Mouse (Mus musculus): Measurements from ENCODE around the gene Marveld1. TPM values are rescaled to one million over a fixed set of nuclear protein-coding genes. Genes with fewer than 3 reads are reported as not detected.

Marveld1 gene
- polyA plus RNA-seq, 1 experiment from 2014 or later = 34.3 TPM

- DNase-seq (ENCODE audit: low read depth, low spot score) = no peak
- CTCF ChIA-PET = interaction anchor here (1.5 kb wide), 2 partner anchors 9 to 27 kb away, joined by 3 read pairs; no protein-coding TSS in a partner anchor
- TF ChIP-seq CTCF (IDR thresholded peaks at IDR 0.05) = no peak
- in situ Hi-C loops (cut with MboI; ENCODE audit: low pct_unique_long_range_greater_than_20kb) = no loop called here
- no peak for ATAC-seq
- no peaks in the 10 kb centered on the region for H3K27me3 ChIP-seq
- POLR2A ChIA-PET = no interaction called here
Observed at GRCm38 (mm10) chr19:42138517-42139285, 8.5 kb upstream of the Marveld1 start.

- in situ Hi-C loops (cut with MboI; ENCODE audit: low pct_unique_long_range_greater_than_20kb) = no loop called here
- DNase-seq (ENCODE audit: low read depth, low spot score) = no peak
- no peak for TF ChIP-seq CTCF (IDR thresholded peaks at IDR 0.05)
- no peak for ATAC-seq
- H3K27me3 ChIP-seq = no peaks in the 10 kb centered on the region
- ChIA-PET CTCF (interaction anchor here (1.5 to 8.1 kb wide), 3 partner anchors 8 to 26 kb away, joined by 3 to 49 read pairs (median 3); partner anchors contain the start of gene Avpi1), POLR2A (interaction anchor here (1.0 kb wide), 1 partner anchor 10 kb away, joined by 3 read pairs; no protein-coding TSS in a partner anchor)
Observed at GRCm38 (mm10) chr19:42139724-42140517, 7.3 kb upstream of the Marveld1 start.

- POLR2A ChIA-PET = no interaction called here
- H3K27me3 ChIP-seq = no peaks in the 10 kb centered on the region
- TF ChIP-seq CTCF (IDR thresholded peaks at IDR 0.05) = no peak
- CTCF ChIA-PET = interaction anchor here (0.6 to 8.1 kb wide), 4 partner anchors 10 to 50 kb away, joined by 5 to 49 read pairs (median 21); partner anchors contain the start of gene Avpi1
- no peak for DNase-seq (ENCODE audit: low read depth, low spot score)
- no peak for ATAC-seq
- in situ Hi-C loops (cut with MboI; ENCODE audit: low pct_unique_long_range_greater_than_20kb) = no loop called here
Observed at GRCm38 (mm10) chr19:42141998-42142397, 5.2 kb upstream of the Marveld1 start.

DNA sequence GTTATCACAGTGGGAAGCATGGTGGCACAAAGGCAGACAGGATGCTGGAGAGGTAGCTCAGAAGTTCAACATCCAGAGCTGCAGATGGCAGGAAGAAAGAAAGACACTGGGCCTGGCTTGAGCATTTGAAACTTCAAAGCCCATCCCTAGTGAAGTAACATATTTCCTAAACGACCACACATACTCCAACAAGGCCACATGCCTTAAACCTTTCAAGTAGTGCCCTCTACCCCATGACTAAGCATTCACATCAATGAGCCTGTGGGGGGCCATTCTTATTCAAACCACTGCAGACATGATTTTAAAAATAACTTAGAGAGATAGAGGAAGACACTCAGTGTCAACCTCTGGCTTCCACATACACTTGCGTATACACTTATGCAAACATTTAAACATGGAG, 4.4 kb upstream of the Marveld1 start:
- ATAC-seq (no peak), DNase-seq (ENCODE audit: low read depth, low spot score) (no peak)
- in situ Hi-C loops (cut with MboI; ENCODE audit: low pct_unique_long_range_greater_than_20kb) = no loop called here
- CTCF ChIA-PET = interaction anchor here (0.6 to 8.1 kb wide), 4 partner anchors 9 to 49 kb away, joined by 5 to 49 read pairs (median 21); partner anchors contain the start of gene Avpi1
- POLR2A ChIA-PET = no interaction called here
- no peaks in the 10 kb centered on the region for H3K27me3 ChIP-seq
- no peak for TF ChIP-seq CTCF (IDR thresholded peaks at IDR 0.05)

DNA sequence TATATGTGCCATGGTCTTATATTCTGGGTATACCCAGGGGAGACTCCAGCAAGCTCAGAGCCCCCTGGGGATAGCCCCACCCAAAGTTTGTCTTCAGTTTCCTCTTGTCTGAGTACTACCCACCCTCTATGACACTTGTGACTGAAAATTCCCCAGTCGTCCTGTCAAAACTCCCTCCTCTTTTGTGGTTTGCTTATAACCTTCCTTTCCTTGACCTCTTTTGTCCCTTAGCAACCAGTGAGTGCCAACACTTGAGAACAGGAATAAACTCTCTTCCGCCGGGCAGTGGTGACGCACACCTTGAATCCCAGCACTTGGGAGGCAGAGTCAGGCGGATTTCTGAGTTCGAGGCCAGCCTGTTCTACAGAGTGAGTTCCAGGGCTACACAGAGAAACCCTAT, 3.1 kb upstream of the Marveld1 start:
- no peak for ATAC-seq
- ChIA-PET POLR2A (interaction anchor here (0.6 to 1.0 kb wide), 3 partner anchors 15 to 390 kb away, joined by 3 to 7 read pairs (median 4); partner anchors contain the start of gene Avpi1), CTCF (interaction anchor here (1.0 to 8.1 kb wide), 10 partner anchors 9 to 127 kb away, joined by 3 to 49 read pairs (median 7); partner anchors contain the start of genes Ankrd2, Avpi1 and Pi4k2a)
- TF ChIP-seq CTCF (IDR thresholded peaks at IDR 0.05) = no peak
- in situ Hi-C loops (cut with MboI; ENCODE audit: low pct_unique_long_range_greater_than_20kb) = no loop called here
- no peaks in the 10 kb centered on the region for H3K27me3 ChIP-seq
- no peak for DNase-seq (ENCODE audit: low read depth, low spot score)

- H3K27me3 ChIP-seq = no peaks in the 10 kb centered on the region
- in situ Hi-C loops (cut with MboI; ENCODE audit: low pct_unique_long_range_greater_than_20kb) = loop anchor here (5.0 kb wide), 1 partner anchor 102 kb away; no protein-coding TSS in a partner anchor
- ChIA-PET CTCF (interaction anchor here (1.0 to 8.1 kb wide), 11 partner anchors 9 to 126 kb away, joined by 3 to 49 read pairs (median 6); partner anchors contain the start of genes Ankrd2, Avpi1 and Pi4k2a), POLR2A (interaction anchor here (0.6 to 1.0 kb wide), 5 partner anchors 16 to 389 kb away, joined by 3 to 7 read pairs (median 4); partner anchors contain the start of gene Avpi1)
- peak; percentile 75 for TF ChIP-seq CTCF (IDR thresholded peaks at IDR 0.05)
- DNase-seq (ENCODE audit: low read depth, low spot score) = no peak
- ATAC-seq = no peak
Observed at GRCm38 (mm10) chr19:42144541-42145167, 2.5 kb upstream of the Marveld1 start.

DNA sequence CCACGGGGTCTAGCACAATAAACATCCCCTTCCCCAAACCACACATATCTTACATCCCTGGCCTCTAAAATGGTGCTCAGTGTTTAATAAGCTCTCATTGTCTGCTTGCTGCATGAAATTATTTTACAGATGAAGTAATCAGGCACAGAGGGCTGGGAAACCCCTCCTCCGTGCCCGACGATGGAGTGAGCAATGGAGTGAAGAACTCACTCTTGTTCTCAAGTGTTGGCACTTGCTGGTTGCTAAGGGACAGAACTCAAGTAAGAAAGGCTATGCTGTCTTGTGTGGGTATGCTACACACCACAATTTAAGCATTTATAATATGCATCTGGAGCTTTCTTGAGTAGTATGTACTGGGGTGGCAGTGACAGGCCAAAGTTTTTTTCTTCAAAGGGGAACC, 2.0 kb upstream of the Marveld1 start:
- H3K27me3 ChIP-seq = no peaks in the 10 kb centered on the region
- TF ChIP-seq CTCF (IDR thresholded peaks at IDR 0.05) = no peak
- POLR2A ChIA-PET = interaction anchor here (0.9 to 1.0 kb wide), 3 partner anchors 16 to 30 kb away, joined by 3 to 6 read pairs (median 4); partner anchors contain the start of gene Avpi1
- CTCF ChIA-PET = interaction anchor here (0.8 to 8.1 kb wide), 9 partner anchors 8 to 110 kb away, joined by 3 to 49 read pairs (median 8); partner anchors contain the start of genes Ankrd2, Avpi1 and Pi4k2a
- no peak for DNase-seq (ENCODE audit: low read depth, low spot score)
- in situ Hi-C loops (cut with MboI; ENCODE audit: low pct_unique_long_range_greater_than_20kb) = loop anchor here (5.0 kb wide), 1 partner anchor 103 kb away; no protein-coding TSS in a partner anchor
- no peak for ATAC-seq

GRCm38 (mm10) chr19:42145731-42146130, 1.5 kb upstream of the Marveld1 start:
- ChIA-PET CTCF (interaction anchor here (0.8 to 8.1 kb wide), 6 partner anchors 8 to 110 kb away, joined by 3 to 49 read pairs (median 13); partner anchors contain the start of genes Ankrd2, Avpi1 and Pi4k2a), POLR2A (no interaction called here)
- no peak for DNase-seq (ENCODE audit: low read depth, low spot score)
- no peak for ATAC-seq
- in situ Hi-C loops (cut with MboI; ENCODE audit: low pct_unique_long_range_greater_than_20kb) = loop anchor here (5.0 kb wide), 1 partner anchor 103 kb away; no protein-coding TSS in a partner anchor
- H3K27me3 ChIP-seq = no peaks in the 10 kb centered on the region
- no peak for TF ChIP-seq CTCF (IDR thresholded peaks at IDR 0.05)

GRCm38 (mm10) chr19:42146276-42147010, 757 bp upstream of the Marveld1 start:
- ATAC-seq (no peak), DNase-seq (ENCODE audit: low read depth, low spot score) (no peak)
- ChIA-PET POLR2A (no interaction called here), CTCF (interaction anchor here (1.4 to 8.1 kb wide), 5 partner anchors 17 to 111 kb away, joined by 3 to 49 read pairs (median 16); partner anchors contain the start of genes Ankrd2 and Avpi1)
- no peaks in the 10 kb centered on the region for H3K27me3 ChIP-seq
- no peak for TF ChIP-seq CTCF (IDR thresholded peaks at IDR 0.05)
- in situ Hi-C loops (cut with MboI; ENCODE audit: low pct_unique_long_range_greater_than_20kb) = loop anchor here (5.0 kb wide), 1 partner anchor 104 kb away; no protein-coding TSS in a partner anchor

Measured in Patski (cell line).